Mouse (Mus musculus) forebrain, embryonic 12.5 days (tissue): ENCODE measurements at regions not wholly inside any gene's neighbourhood (a gene's known extent, or its start where the extent isn't known, plus 50 kb on each side); places are given as distances from the start of the nearest gene placed in this dataset.

Experiments
- ATAC-seq: fragments of 200-750 bp; cut with Nextera tagmentation; 2 replicates; pipeline ENCODE4 v1.8.0; 2017; ENCODE audit warnings: moderate TSS enrichment; ENCODE audit not compliant: low FRiP score
- H3K27ac ChIP-seq: fragments of 300-500 bp; sonication (generic); 2 replicates; pipeline ENCODE4 v1.5.1; 2016; ENCODE audit warnings: mild to moderate bottlenecking
- H3K27me3 ChIP-seq: fragments of 300-500 bp; sonication (generic); 2 replicates; pipeline ENCODE4 v1.6.1; 2016; ENCODE audit warnings: mild to moderate bottlenecking
- H3K36me3 ChIP-seq: fragments of 300-500 bp; sonication (generic); replicated peaks from 2 replicates; pipeline ENCODE4 v1.6.1; 2016; ENCODE audit warnings: mild to moderate bottlenecking
- H3K4me1 ChIP-seq: fragments of 300-500 bp; sonication (generic); 2 replicates; pipeline ENCODE4 v1.6.1; 2016
- H3K4me2 ChIP-seq: fragments of 300-500 bp; sonication (generic); 2 replicates; pipeline ENCODE4 v1.6.1; 2016; ENCODE audit warnings: mild to moderate bottlenecking, moderate library complexity
- H3K4me3 ChIP-seq: fragments of 300-500 bp; sonication (generic); replicated peaks from 2 replicates; pipeline ENCODE4 v1.5.1; 2016; ENCODE audit warnings: mild to moderate bottlenecking
- H3K9ac ChIP-seq: fragments of 300-500 bp; sonication (generic); 2 replicates; pipeline ENCODE4 v1.6.1; 2016; ENCODE audit warnings: mild to moderate bottlenecking
- H3K9me3 ChIP-seq: fragments of 300-500 bp; sonication (generic); 2 replicates; pipeline ENCODE4 v1.6.1; 2016
- WGBS: fragments of 180-500 bp; shearing (Covaris S2); methylation state at CpG from one replicate; pipeline ENCODE4 v1.1.7; 2016; 5-methylcytosine and 5-hydroxymethylcytosine counted together

DNA sequence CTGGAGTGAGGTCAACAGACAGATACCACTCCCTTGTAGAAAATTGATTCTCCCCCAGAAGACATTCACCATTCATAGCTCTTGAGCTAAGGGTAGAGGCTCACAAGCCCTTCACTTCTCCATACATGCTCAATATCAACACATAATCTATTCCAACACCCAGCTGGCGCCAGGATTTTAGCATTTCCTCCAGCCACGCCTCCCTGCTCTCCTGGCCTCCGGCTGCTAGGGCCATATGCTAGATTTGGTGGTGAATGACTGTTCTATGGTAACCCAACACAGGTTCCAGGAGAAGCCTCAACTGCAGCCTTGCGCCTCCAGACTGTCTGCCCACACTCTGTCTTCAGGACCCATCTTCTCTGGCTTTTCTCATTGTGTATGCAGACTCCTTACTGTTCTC, 197.9 kb downstream of the Gm11011 start:
- Histone ChIP-seq H3K4me1 (peaks cover 19% of the 10 kb centered on the region; the same call in 1 of the 2 replicates), H3K4me3 (no peak overlapping the region), H3K27me3 (no peaks in the 10 kb centered on the region), H3K4me2 (no peak overlapping the region), H3K27ac (0 out of 2 replicates have a peak overlapping the region, but pooled peaks have one; percentile 26), H3K9ac (no peak overlapping the region), H3K36me3 (no peaks in the 10 kb centered on the region), H3K9me3 (no peaks in the 10 kb centered on the region)
- ATAC-seq, result no peak
- WGBS, result 82% methylated on average over 4 of the region's 4 CpGs

DNA sequence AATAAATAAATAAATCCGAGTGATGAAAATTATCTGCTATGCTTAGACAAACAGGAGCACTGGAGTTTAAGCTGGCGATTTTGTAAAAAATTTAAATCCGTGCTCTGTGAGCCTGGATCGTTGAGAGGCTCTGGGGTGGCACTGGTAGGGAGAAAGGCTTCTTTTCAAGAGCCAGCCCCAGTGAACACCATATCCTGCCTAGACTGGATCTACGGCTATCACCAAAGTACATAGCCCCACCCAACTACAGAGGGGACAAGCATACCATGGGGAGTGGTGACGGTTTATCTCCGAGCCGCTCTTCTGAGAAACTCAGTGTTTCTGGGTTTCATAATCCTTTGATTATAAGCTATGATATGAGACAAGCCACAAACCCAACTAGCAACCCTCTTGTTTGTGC, 199.0 kb downstream of the Gm11011 start:
- H3K9ac ChIP-seq, result no peak overlapping the region
- no peaks in the 10 kb centered on the region for H3K27me3 ChIP-seq
- 0 out of 2 replicates have a peak overlapping the region, but pooled peaks have one; percentile 20 for H3K27ac ChIP-seq
- H3K9me3 ChIP-seq, result no peaks in the 10 kb centered on the region
- peaks cover 19% of the 10 kb centered on the region; the same call in 1 of the 2 replicates for H3K4me1 ChIP-seq
- H3K4me3 ChIP-seq, result no peak overlapping the region
- no peaks in the 10 kb centered on the region for H3K36me3 ChIP-seq
- H3K4me2 ChIP-seq, result no peak overlapping the region
- 71% methylated on average over 8 of the region's 8 CpGs for WGBS
- no peak; the same call in 1 of the 2 replicates for ATAC-seq

DNA sequence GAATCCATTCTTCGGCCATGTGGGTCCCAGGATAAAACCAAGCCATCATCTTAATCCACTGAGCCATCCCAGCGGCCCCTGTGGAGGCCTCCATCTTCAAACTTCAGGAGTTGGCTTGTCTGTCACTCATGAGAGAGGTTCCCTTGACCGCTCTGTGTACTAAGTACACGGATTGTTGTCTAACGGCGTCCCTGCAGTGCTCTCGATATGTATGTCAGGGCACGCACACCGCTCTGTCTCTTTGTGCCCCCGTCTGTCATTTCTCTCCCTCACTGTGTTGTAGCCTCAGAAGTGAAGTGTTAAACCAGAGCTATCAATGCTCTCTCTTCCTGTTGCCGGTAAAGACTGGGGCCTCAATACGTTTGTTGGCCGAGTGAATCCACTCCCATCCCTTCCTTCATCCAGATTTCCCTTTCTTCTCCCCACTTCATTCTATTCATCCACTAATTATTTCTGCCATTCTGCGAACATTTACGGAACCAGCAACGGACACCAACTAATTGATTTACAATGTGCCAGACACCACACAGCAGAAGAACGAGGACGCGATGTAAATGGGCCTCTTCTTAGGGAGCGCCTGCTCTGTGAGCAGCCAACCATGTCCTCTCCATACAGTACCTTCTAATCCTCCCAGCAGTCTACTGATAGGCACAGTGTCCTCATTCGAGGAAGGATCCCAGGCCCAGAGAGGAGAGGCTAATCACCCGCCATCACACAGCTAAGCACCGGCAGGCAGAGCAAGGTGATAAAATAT, 199.6 kb downstream of the Gm11011 start:
- H3K27me3 ChIP-seq, result no peaks in the 10 kb centered on the region
- ATAC-seq, result peak; percentile 68

DNA sequence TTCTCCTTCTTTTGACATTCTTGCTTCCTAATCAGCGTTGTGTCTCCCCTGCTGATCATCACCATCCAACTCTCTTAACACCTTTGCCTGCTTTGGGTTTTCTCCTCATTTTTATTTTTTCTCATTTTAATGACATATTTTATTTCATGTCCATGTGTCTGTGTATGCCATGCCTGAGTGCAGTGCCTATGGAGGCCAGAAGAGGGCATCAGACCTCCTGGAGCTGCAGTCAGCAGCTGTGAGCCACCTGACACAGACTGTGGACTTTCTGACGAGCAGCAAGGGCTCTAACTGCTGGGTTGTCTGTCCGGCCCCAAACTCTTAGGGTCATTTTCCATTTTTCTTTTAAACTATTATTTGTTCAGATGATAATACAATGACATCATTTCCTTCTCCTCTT, 203.8 kb downstream of the Gm11011 start:
- ATAC-seq, result no peak
- Histone ChIP-seq H3K4me3 (no peak overlapping the region), H3K9ac (no peak overlapping the region), H3K9me3 (no peaks in the 10 kb centered on the region), H3K4me2 (no peak overlapping the region), H3K27me3 (no peaks in the 10 kb centered on the region), H3K27ac (no peak overlapping the region), H3K4me1 (peaks cover 8% of the 10 kb centered on the region; the same call in 1 of the 2 replicates), H3K36me3 (no peaks in the 10 kb centered on the region)
- WGBS, result 87% methylated on average over 3 of the region's 3 CpGs

More for the DNA sequence above, 199.6 kb downstream of the Gm11011 start:
- 0 out of 2 replicates have a peak overlapping the region, but pooled peaks have one; percentile 20 for H3K27ac ChIP-seq
- H3K9ac ChIP-seq, result no peak overlapping the region
- 29% methylated on average over 23 of the region's 23 CpGs for WGBS
- H3K9me3 ChIP-seq, result no peaks in the 10 kb centered on the region
- peaks cover 19% of the 10 kb centered on the region; the same call in 1 of the 2 replicates for H3K4me1 ChIP-seq
- no peak overlapping the region for H3K4me3 ChIP-seq
- no peaks in the 10 kb centered on the region for H3K36me3 ChIP-seq
- no peak overlapping the region for H3K4me2 ChIP-seq

DNA sequence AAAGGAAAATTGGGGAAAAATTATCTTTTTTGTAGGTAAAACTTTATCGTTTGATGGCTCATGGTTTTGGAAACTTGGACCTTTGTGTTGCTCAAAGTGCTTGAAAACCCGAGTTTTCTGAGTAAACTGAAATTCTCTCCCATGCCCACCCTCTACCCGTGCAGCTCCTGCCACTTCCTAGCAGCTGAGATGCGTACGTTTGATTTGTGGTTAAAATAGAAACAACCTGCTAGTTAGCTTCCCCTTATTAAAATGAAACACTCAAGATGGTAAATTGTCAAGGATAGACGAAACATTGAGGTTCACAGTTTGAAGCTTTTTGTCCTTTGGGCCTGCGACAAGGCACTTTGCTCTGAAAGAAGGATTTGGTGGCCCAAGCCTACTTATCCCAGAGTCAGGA, 214.5 kb downstream of the Gm11011 start:
- Histone ChIP-seq H3K4me3 (no peak overlapping the region), H3K4me2 (no peak overlapping the region), H3K4me1 (no peaks in the 10 kb centered on the region), H3K9ac (no peak overlapping the region), H3K36me3 (no peaks in the 10 kb centered on the region), H3K9me3 (0 out of 2 replicates have a peak, but pooled peaks cover 3% of the 10 kb centered on the region), H3K27me3 (no peaks in the 10 kb centered on the region), H3K27ac (no peak overlapping the region)
- 88% methylated on average over 7 of the region's 7 CpGs for WGBS
- ATAC-seq, result no peak

DNA sequence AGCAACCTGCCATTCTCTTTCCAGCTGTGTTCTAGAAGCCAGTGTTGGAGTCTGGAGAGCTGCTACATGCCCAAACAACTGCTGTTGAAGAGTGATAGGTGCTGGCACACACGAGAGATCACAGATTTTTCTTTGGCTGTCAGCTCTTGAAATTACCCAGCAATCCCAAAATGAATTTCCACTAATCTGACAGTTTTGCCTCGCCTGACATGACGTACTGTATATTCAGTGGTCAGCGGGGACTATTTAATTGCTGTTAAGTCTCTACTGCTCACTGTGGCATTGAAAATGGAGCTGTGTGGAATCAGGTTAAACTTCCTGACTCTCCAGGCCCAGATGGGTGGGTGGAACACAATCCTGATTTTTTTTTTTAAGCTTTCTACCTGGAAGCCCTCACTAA, 222.5 kb downstream of the Gm11011 start:
- Histone ChIP-seq H3K27ac (no peak overlapping the region), H3K4me3 (no peak overlapping the region), H3K27me3 (no peaks in the 10 kb centered on the region), H3K4me2 (no peak overlapping the region), H3K36me3 (no peaks in the 10 kb centered on the region), H3K9ac (no peak overlapping the region), H3K9me3 (no peaks in the 10 kb centered on the region), H3K4me1 (peaks cover 2% of the 10 kb centered on the region; the same call in 1 of the 2 replicates)
- WGBS, result 84% methylated on average over 4 of the region's 4 CpGs
- ATAC-seq, result no peak

DNA sequence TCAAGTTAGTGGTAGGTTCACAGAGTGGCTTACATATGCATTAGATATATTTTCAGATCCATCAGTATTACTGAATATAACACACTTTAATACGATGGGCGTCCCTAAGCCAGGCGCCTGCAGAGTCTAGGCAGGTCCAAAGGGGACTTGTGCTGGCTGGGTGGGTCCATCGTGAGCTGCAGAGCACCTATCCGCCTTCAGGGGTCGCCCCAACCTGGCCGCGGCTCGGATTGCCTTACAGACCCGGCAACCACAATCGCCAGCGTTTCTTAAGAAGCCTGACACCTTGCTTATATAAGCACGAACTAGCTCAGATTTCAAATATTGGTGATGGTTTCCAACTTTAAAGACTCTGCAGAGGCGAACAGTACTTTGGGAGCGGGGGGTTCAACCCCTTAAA, 227.3 kb downstream of the Gm11011 start:
- Histone ChIP-seq H3K9me3 (no peaks in the 10 kb centered on the region), H3K4me1 (peaks cover 2% of the 10 kb centered on the region; the same call in 1 of the 2 replicates), H3K4me3 (no peak overlapping the region), H3K27ac (no peak overlapping the region), H3K4me2 (peak overlapping the region; percentile 35), H3K36me3 (no peaks in the 10 kb centered on the region), H3K27me3 (no peaks in the 10 kb centered on the region), H3K9ac (no peak overlapping the region)
- ATAC-seq, result no peak
- WGBS, result 25% methylated on average over 15 of the region's 15 CpGs

DNA sequence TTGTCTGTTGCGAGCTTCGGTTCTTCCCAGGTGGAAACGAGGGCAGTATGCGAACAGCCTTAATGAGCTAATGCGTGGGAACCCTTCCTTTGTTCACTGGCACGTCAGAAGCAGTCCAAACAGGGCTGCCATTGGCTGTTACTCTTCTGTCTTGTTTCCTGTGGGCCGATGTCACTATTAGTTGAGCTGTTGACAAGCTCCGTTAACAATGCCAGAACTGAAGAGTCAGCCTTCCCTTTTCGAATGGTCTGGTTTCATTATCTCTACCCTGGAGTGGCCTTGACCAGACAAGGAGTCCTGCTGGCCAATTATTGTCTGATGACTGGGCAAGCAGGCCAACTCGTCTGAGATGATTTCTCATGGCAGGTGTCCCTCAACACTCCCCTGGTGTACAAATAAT, 230.1 kb downstream of the Gm11011 start:
- no peaks in the 10 kb centered on the region for H3K27me3 ChIP-seq
- no peak for ATAC-seq
- WGBS, result 41% methylated on average over 10 of the region's 10 CpGs
- no peaks in the 10 kb centered on the region for H3K36me3 ChIP-seq
- no peak overlapping the region for H3K4me2 ChIP-seq
- no peak overlapping the region for H3K9ac ChIP-seq
- H3K4me1 ChIP-seq, result peaks cover 2% of the 10 kb centered on the region; the same call in 1 of the 2 replicates
- H3K27ac ChIP-seq, result no peak overlapping the region
- H3K9me3 ChIP-seq, result no peaks in the 10 kb centered on the region
- no peak overlapping the region for H3K4me3 ChIP-seq

DNA sequence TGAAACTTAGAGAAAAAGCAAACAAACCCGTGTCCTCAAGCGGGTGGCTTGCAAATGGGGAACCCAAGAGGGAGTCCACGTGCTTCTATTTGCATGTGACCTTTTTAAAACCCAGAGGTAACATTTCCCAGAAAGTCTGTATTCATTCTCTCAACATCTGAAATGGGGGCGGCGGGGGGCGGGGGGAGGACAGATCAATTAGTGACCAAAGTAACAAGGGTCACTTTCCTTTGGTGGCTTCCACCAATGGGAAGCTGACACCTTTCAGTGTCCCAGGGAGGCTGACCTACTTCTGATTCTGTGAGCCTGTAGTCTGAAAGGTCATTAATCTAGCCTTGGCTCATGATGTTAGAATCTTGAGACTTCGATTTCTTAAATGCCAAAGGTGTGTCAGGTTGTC, 236.0 kb downstream of the Gm11011 start:
- Histone ChIP-seq H3K9me3 (no peaks in the 10 kb centered on the region), H3K4me3 (no peak overlapping the region), H3K4me1 (no peaks in the 10 kb centered on the region), H3K4me2 (no peak overlapping the region), H3K36me3 (no peaks in the 10 kb centered on the region), H3K27me3 (no peaks in the 10 kb centered on the region), H3K27ac (no peak overlapping the region), H3K9ac (no peak overlapping the region)
- 86% methylated on average over 7 of the region's 7 CpGs for WGBS
- ATAC-seq, result no peak

DNA sequence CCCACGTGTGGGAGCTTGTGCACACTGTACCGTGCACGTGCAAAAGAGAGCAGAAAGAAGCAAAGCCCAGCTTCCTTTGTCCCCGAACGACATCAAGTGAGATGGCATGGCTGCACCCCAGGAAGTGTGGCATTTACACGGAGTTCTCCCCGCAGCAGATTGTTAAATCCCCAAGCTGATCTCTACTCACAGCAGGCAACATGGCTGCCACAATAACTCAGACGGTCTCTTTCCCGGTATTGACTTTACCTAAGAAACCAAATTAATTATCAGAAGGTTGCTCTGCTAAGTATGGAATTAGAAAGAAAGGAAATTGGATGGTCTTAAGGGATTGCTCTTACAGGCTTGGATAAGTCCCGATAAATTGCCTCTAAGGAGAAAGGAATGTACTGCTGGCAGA, 241.4 kb downstream of the Gm11011 start:
- WGBS, result 41% methylated on average over 10 of the region's 10 CpGs
- H3K27ac ChIP-seq, result no peak overlapping the region

DNA sequence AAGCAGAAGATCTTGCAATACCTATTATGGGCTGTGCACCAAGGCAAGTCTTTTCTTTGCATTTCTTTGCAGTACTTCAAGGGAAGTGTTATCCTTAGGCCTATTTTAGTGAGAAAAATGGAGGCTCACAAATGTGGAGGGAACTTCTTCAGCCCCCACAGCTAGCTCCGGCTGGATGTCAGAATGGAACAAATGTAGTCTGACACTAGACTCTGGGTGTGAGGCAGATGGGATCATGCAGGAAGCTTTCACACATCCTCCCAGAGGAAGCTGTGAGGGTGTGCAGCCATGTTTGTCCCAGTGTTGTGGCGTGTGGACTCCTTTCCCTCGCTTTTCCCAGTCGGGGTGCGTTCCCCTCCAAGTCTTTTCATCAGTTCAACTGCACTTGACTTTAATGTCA, 268.0 kb downstream of the Gm11011 start:
- WGBS, result 89% methylated on average over 5 of the region's 5 CpGs
- no peaks in the 10 kb centered on the region for H3K9me3 ChIP-seq
- no peak for ATAC-seq

More for the DNA sequence above, 241.4 kb downstream of the Gm11011 start:
- Histone ChIP-seq H3K36me3 (no peaks in the 10 kb centered on the region), H3K27me3 (no peaks in the 10 kb centered on the region), H3K9ac (no peak overlapping the region), H3K4me1 (no peaks in the 10 kb centered on the region), H3K4me3 (no peak overlapping the region), H3K4me2 (no peak overlapping the region), H3K9me3 (no peaks in the 10 kb centered on the region)
- ATAC-seq, result no peak

DNA sequence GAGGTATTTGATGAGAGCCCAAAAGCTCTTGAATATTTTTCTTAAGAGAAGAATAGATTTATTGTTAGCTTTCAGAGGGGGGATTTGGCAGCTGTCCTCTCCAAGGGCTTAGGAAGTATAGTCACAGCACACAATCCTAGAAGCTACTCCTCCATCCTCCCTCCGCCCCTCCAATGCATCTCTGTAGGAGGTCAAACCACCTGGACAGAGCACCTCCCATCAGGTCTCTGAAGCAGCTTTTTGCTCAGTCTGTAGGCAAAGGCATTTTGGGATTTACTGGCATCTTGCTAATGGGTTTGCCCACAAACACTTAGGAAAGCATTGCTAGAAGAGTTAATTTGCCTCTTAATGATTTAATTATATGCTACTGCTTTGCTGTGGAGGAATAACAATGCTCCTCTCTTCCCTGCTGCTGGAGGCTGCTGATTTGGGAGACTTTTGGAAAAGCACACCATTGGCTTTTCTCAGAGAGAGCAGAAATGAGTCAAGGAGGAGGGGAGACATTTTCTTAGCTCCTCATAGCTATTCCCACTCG, 273.1 kb downstream of the Gm11011 start:
- H3K4me2 ChIP-seq, result no peak overlapping the region
- WGBS, result 19% methylated on average over 2 of the region's 2 CpGs
- no peak overlapping the region for H3K9ac ChIP-seq
- no peak overlapping the region for H3K4me3 ChIP-seq
- H3K4me1 ChIP-seq, result peaks cover 13% of the 10 kb centered on the region
- no peaks in the 10 kb centered on the region for H3K9me3 ChIP-seq
- ATAC-seq, result no peak
- no peaks in the 10 kb centered on the region for H3K36me3 ChIP-seq
- H3K27ac ChIP-seq, result no peak overlapping the region
- H3K27me3 ChIP-seq, result no peaks in the 10 kb centered on the region; the same call in 1 of the 2 replicates

More for the DNA sequence above, 268.0 kb downstream of the Gm11011 start:
- H3K27ac ChIP-seq, result no peak overlapping the region
- H3K4me1 ChIP-seq, result peaks cover 1% of the 10 kb centered on the region; the same call in 1 of the 2 replicates
- no peak overlapping the region for H3K4me2 ChIP-seq
- no peak overlapping the region for H3K4me3 ChIP-seq
- H3K9ac ChIP-seq, result no peak overlapping the region
- H3K36me3 ChIP-seq, result no peaks in the 10 kb centered on the region
- no peaks in the 10 kb centered on the region; the same call in 1 of the 2 replicates for H3K27me3 ChIP-seq
